Mouse (Mus musculus): ENCODE measurements around the gene Depdc5. TPM values are rescaled to one million over a fixed set of nuclear protein-coding genes. Genes with fewer than 3 reads are reported as not detected.
A peak's percentile ranks its signal among the peaks of the same experiment; 100 is the strongest.

Gene Depdc5
- polyA plus RNA-seq, 1 experiment = 22.4 TPM

DNA sequence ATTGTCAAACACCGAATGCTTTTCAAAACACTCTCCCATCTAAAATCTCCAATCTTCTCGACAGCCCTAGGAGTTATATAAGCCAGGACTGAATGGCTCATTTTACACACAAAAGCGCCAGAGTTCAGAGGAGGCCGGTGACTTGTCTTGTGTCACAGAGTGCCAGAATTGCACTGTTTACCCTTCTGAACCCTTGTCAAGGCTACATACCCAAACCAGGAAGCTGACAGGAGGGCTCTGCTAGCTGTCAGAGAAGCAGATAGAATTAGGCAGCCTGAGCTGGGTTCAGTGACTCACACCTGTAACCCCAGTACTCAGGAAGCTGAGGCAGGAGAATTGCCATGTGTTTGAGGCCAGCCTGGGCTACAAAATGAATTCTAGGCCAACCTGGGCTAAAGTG, 143.9 kb downstream of the Depdc5 start:
- TF ChIP-seq CTCF (IDR thresholded peaks at IDR 0.05; ENCODE audit: borderline replicate concordance, insufficient read depth, low read length) (no peak), POLR2A (IDR thresholded peaks at IDR 0.05; ENCODE audit: low read depth, low read length) (no peak)
- Histone ChIP-seq H3K4me3 (ENCODE audit: insufficient read depth, low read length) (no peak overlapping the region), H3K27ac (ENCODE audit: insufficient read depth, low read length) (no peak overlapping the region)

DNA sequence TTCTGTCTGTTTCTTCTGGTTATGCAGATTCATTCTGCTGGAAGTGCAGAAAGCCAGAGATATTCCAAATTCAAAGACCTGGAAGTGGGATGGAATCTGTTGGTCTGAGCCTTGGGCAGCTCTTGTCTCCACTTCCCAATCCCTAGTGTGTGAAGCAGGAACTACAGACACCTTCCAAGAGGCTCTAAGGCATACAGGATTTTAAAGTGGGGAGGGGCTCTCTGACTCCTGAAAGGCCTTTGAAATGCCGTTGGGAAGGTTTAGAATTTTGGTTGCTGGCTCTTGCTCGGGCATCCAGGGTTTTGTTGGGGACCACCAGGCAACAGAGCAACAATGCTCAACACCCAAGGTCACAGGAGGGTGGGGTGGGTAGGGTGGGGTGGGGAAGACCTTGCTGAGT, 145.8 kb downstream of the Depdc5 start:
- no peak for TF ChIP-seq CTCF (IDR thresholded peaks at IDR 0.05; ENCODE audit: borderline replicate concordance, insufficient read depth, low read length)
- no peak for TF ChIP-seq POLR2A (IDR thresholded peaks at IDR 0.05; ENCODE audit: low read depth, low read length)
- no peak overlapping the region for H3K4me3 ChIP-seq (ENCODE audit: insufficient read depth, low read length)
- no peak overlapping the region for H3K27ac ChIP-seq (ENCODE audit: insufficient read depth, low read length)
- H3K4me1 ChIP-seq (ENCODE audit: control insufficient read depth, insufficient read depth, low read length) = 0 out of 2 replicates have a peak, but pooled peaks cover 4% of the 10 kb centered on the region

More for the DNA sequence above, 143.9 kb downstream of the Depdc5 start:
- H3K4me1 ChIP-seq (ENCODE audit: control insufficient read depth, insufficient read depth, low read length) = peaks cover 13% of the 10 kb centered on the region

DNA sequence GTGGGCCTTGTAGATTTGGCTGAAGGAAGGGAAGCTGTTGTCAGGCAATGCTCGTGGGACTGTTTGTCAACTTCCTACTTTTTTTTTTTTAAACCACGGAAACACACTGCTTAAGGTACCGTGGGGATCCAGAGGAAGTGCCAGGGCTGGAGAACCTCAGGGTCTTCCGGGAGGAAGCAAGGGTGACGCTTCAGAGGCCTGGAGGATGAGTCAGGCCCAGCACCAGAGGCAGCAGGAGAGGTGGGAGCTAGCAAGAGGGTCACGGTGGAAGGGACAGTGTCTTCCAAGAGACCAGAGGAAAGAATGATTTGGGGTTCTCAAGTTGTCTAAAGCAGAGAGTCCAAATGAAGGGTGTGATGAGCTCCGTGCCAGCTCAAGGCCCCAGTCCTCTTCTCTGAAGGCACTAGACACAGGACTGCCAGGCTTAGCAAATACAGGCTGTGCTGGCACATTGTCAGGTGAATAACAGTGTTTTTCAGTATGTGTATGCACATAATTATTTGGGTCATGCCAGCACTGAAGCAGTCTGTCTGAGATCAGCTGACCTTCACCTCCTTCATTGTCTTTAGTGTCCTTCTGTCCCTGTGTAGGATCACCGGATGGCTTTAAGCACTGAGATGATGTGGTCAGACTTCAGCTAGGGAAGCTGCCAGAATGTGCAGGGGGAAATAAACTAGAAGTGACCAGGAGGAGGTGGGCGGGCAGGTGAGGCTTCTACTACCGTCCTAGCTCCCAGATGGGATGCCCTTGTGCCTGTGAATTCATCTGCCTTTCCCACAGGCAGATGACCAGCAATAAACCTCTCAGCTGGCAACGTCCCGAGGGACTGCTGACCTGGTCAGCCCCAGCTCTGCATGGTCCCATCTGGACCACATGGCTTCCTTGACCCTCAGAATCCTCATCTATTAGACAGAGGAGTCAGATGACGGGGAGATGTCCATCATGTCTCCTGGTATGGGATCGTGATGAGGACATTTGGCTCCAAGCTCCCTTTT, 146.6 kb downstream of the Depdc5 start:
- Histone ChIP-seq H3K27ac (ENCODE audit: insufficient read depth, low read length) (no peak overlapping the region), H3K4me1 (ENCODE audit: control insufficient read depth, insufficient read depth, low read length) (0 out of 2 replicates have a peak, but pooled peaks cover 4% of the 10 kb centered on the region), H3K4me3 (ENCODE audit: insufficient read depth, low read length) (no peak overlapping the region)
- TF ChIP-seq CTCF (IDR thresholded peaks at IDR 0.05; ENCODE audit: borderline replicate concordance, insufficient read depth, low read length) = no peak
- no peak for TF ChIP-seq POLR2A (IDR thresholded peaks at IDR 0.05; ENCODE audit: low read depth, low read length)

DNA sequence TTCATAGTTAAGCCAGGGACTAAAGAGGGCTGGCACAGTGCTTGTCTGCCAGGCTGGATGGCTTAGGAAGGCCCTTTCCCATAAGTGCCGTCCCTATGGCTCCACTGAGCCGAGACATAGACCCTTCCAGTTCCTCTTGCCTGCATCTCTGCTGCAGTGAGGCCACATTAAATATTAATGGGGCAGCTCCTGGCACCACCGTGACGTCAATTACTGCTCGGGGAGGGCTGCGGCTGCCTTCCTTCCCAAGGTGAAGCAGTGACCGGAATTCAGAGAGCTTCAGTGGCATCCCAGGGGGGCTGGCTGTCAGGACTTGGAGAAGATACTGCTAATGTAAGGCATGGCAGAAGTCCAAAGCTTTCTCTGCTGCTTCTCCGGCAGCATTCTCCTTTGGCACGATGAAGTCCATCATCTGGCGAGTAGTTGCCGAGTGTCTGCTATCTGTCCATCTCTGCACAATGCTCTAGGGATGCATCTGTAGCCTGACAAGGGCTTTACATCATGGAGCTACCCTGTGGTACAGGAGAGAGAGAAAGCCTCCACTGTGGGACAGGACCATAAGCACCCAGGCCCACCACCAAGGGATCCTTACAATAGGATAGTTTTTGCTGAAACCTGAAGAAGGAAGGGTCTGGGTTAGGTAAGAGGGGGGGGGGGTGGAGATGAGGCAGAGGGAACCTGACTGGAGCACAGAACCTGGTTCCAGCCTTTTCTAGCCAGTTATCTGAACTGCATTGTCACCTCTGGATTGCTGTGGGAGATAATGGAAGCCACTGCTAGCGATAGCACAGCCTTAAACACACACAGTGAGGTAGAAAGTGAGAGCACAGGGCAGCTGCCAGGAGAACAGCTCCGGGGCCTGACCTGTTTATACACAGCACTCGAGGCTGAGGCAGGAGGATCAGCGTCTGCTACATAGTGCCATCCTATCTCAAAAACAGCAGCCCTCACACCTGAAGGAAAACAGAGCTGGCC, 147.9 kb downstream of the Depdc5 start:
- no peak overlapping the region for H3K27ac ChIP-seq (ENCODE audit: insufficient read depth, low read length)
- H3K4me1 ChIP-seq (ENCODE audit: control insufficient read depth, insufficient read depth, low read length) = 0 out of 2 replicates have a peak, but pooled peaks cover 4% of the 10 kb centered on the region
- TF ChIP-seq POLR2A (IDR thresholded peaks at IDR 0.05; ENCODE audit: low read depth, low read length) (no peak), CTCF (IDR thresholded peaks at IDR 0.05; ENCODE audit: borderline replicate concordance, insufficient read depth, low read length) (no peak)
- H3K4me3 ChIP-seq (ENCODE audit: insufficient read depth, low read length) = no peak overlapping the region

DNA sequence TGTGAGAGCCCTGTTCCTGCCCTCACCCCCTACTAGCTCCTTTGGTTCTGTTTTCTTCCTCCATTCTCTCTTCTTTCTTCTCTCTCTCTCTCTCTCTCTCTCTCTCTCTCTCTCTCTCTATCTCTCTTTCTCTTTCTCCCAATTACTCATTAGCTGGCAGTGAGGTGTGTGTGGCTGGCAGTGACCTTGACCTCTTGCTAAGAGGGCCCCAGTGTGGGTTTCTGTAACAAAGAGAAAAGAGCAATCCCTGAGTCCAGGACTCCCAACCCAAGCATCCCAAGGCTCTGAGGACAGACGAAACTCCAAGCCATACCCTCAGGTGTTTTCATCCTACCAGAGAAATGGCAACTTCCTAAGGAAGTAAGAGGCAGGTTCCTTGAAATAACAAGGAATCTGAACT, 150.6 kb downstream of the Depdc5 start:
- TF ChIP-seq POLR2A (IDR thresholded peaks at IDR 0.05; ENCODE audit: low read depth, low read length) (no peak), CTCF (IDR thresholded peaks at IDR 0.05; ENCODE audit: borderline replicate concordance, insufficient read depth, low read length) (no peak)
- Histone ChIP-seq H3K4me1 (ENCODE audit: control insufficient read depth, insufficient read depth, low read length) (peaks cover 9% of the 10 kb centered on the region; the same call in 1 of the 2 replicates), H3K27ac (ENCODE audit: insufficient read depth, low read length) (no peak overlapping the region), H3K4me3 (ENCODE audit: insufficient read depth, low read length) (no peak overlapping the region)

DNA sequence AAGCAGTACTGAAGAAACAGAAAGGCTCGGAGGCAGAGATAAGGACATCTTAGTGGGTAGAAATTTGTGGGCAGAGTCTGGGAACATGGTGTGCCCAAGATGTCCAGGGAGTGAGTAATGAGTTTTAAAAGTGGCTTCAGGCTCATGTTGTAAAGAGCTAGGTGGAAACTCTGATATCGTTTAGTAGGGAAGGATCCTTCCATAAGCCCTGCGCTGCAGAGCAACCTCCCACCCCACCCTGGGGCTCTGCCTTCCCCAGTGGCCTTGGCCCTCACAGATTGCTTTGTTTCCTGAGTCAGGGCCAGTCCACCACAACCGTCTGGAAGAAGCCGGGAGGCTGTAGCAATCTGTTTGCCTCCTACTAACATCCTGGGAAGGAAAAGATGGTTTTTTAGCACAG, 152.1 kb downstream of the Depdc5 start:
- Histone ChIP-seq H3K27ac (ENCODE audit: insufficient read depth, low read length) (no peak overlapping the region), H3K4me3 (ENCODE audit: insufficient read depth, low read length) (no peak overlapping the region)

DNA sequence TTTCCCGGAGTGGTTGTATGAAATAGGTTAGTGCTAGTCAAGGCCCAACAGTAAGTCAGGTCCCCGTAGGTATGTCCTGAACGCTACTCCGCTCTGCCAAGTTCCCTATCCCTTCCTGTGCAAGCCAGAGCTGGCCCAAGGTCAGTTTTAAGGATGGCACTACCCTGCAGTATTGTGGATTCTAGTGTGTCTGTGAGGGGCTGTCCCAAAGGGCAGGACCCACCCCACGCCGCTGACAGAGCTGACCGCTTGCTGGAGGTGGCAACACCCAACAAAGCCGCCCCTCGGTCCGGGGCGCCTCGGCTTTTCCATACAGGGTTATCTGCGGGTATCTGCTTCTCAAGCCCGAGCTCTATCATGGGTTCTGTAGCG, 154.7 kb downstream of the Depdc5 start:
- Histone ChIP-seq H3K27ac (ENCODE audit: insufficient read depth, low read length) (peak overlapping the region; percentile 53), H3K4me3 (ENCODE audit: insufficient read depth, low read length) (peak overlapping the region; percentile 42), H3K4me1 (ENCODE audit: control insufficient read depth, insufficient read depth, low read length) (peaks cover 10% of the 10 kb centered on the region; the same call in 1 of the 2 replicates)
- no peak for TF ChIP-seq CTCF (IDR thresholded peaks at IDR 0.05; ENCODE audit: borderline replicate concordance, insufficient read depth, low read length)

More for the DNA sequence above, 152.1 kb downstream of the Depdc5 start:
- peaks cover 5% of the 10 kb centered on the region; the same call in 1 of the 2 replicates for H3K4me1 ChIP-seq (ENCODE audit: control insufficient read depth, insufficient read depth, low read length)
- TF ChIP-seq CTCF (IDR thresholded peaks at IDR 0.05; ENCODE audit: borderline replicate concordance, insufficient read depth, low read length) (no peak), POLR2A (IDR thresholded peaks at IDR 0.05; ENCODE audit: low read depth, low read length) (no peak)

DNA sequence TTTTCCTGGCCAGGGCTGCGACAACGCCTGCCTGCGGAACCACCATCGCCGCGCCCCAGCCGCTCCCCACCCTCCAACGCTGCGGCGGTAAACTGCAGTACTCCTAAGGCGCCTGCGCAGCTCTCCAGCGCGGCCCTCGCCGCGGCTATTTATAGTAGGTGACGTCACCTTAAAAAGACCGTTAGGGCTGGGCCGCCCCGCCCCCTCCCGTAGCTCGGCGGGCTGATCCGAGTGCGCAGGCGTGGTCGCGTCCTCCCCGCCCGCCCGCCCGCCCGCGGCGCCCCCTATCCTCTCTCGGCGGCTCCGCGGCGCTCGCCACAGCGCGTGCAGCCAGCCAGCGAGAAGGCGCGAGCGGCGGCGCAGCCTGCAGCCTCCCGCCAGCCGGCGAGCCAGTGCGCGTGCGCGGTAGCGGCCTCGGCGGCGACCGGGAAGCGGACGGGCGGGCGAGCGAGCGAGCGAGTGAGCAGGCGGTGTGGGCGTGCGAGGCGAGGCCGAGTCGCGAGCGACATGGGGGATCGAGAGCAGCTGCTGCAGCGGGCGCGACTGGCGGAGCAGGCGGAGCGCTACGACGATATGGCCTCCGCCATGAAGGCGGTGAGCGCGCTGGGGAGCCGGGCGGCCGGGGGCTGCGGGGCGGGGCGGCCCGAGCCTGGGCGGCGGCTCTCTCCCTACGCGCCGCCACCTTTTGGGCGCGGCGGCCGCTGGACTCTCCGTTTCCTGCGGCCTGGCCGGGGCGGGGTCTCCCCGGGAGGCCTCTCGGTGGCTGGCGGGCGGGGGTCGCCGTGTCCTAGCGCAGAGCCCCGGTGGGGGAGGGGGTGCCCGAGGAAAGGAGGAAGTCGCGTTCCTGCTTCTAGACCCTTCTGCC, 155.3 kb downstream of the Depdc5 start, which contains the start of gene Ywhah:
TSS of gene Ywhah (plus strand) at position 256 of the 865 bp plus-strand sequence.
- Histone ChIP-seq H3K27ac (ENCODE audit: insufficient read depth, low read length) (peak within 1 kb of the TSS; percentile 99), H3K4me1 (ENCODE audit: control insufficient read depth, insufficient read depth, low read length) (peaks cover 13% of the 10 kb centered on the region), H3K4me3 (ENCODE audit: insufficient read depth, low read length) (peak within 1 kb of the TSS; percentile 77)
- TF ChIP-seq CTCF (IDR thresholded peaks at IDR 0.05; ENCODE audit: borderline replicate concordance, insufficient read depth, low read length) = no peak
- TF ChIP-seq POLR2A (IDR thresholded peaks at IDR 0.05; ENCODE audit: low read depth, low read length) = peak; percentile 80

Measured in embryonic fibroblast, embryonic 13.5 days (primary cell).